In the genomic region with DNA sequence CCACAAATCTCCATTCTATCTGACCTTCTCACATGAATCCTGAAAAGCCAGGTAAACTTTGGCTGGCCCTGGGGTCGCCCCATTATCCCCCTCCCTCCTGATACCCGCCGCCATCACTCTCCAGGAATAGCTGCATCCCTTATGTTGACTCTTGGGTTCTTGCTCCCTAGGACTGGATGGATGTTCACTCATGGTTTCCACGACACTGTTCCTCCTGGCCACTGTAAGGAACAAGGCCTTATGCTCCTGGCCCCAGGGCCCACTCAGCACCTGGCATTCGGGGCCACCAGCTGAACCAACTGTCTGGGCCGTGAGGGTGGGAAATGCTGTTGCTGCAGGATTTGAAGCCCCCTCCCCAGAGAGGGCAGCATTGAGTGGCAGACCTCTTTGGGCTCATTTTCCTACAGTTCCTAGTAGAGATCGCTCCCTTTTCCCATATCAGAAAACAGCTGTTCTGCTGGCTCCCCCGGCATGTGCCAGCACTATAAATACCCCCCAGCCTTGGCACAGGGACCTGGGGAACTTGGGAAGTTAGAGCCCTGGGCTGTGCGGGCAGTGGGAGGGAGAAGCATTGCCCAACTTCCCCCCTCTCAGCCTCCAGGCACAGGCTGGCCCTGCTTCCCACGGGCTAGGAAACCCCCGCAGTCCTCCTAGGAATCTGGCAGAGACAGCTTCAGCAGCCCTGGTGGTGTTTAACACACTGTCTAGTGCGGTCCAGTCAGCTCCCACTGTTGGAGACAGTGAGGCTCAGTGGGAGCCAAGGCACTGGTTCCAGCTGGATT, we compare ENCODE assay signal across 9 mouse cellular contexts.
DNase-seq lines count a peak whose midpoint lies in the region; ATAC-seq and TF ChIP-seq lines count a peak whose summit lies in the region.
"Had no signal": no experiment of that assay in that cellular context is flagged by ENCODE, and none has a peak within 500 bp of the region (broad histone marks: within the 10 kb centered on the region; RNA-seq: fewer than 3 reads in every experiment).

No protein-coding gene starts in this region.

- H3K4me3 ChIP-seq in hindbrain, postnatal 0 days (ENCODE audit: low read length), result no peak overlapping the region
- H3K4me3 ChIP-seq in lung, postnatal 0 days (ENCODE audit: low read depth, low read length), result no peak overlapping the region

- peak; percentile 84 for ATAC-seq in hindbrain, postnatal 0 days
- ATAC-seq in lung, postnatal 0 days, result peak; percentile 80

- H3K9ac ChIP-seq in hindbrain, postnatal 0 days (replicated peaks; ENCODE audit: low read length), result no peak overlapping the region
- H3K9ac ChIP-seq in lung, postnatal 0 days (replicated peaks; ENCODE audit: low read depth), result no peak overlapping the region

- no peak for TF ChIP-seq CTCF in hindbrain, postnatal 0 days (IDR thresholded peaks at IDR 0.05; ENCODE audit: low read depth)
- TF ChIP-seq CTCF in lung, postnatal 0 days (IDR thresholded peaks at IDR 0.05), result 0 out of 2 replicates have a peak, but pooled peaks have one; percentile 1

- DNase-seq in ovary, adult 18-20 months (ENCODE audit: low spot score), result peak; percentile 75
- DNase-seq in ovary, postnatal 10 days (ENCODE audit: low spot score), result no peak
- DNase-seq in gastrocnemius, postnatal 10 days, result peak; percentile 70
- peak; percentile 46 for DNase-seq in hindbrain, postnatal 0 days (ENCODE audit: low spot score)
- peak; percentile 86 for DNase-seq in lung, postnatal 0 days (ENCODE audit: low spot score)
- DNase-seq in yolk sac, embryonic 10.5 days (ENCODE audit: low spot score), result peak; percentile 29
- DNase-seq in thymus, postnatal 25 days, result no peak
- no peak for DNase-seq in adrenal gland, adult 8-10 months

- no peaks in the 10 kb centered on the region for H3K9me3 ChIP-seq in hindbrain, postnatal 0 days (ENCODE audit: low read length)
- no peaks in the 10 kb centered on the region for H3K9me3 ChIP-seq in lung, postnatal 0 days (ENCODE audit: low read length)

- no peak overlapping the region for H3K27ac ChIP-seq in hindbrain, postnatal 0 days
- H3K27ac ChIP-seq in lung, postnatal 0 days (ENCODE audit: low read length), result peak overlapping the region; percentile 49; the same call in 1 of the 2 replicates
- H3K27ac ChIP-seq: kidney, postnatal 0 days had no signal

- H3K36me3 ChIP-seq in hindbrain, postnatal 0 days (ENCODE audit: insufficient read depth, low read length), result no peaks in the 10 kb centered on the region
- no peaks in the 10 kb centered on the region for H3K36me3 ChIP-seq in lung, postnatal 0 days (ENCODE audit: insufficient read depth, low read length)

- 0 out of 2 replicates have a peak, but pooled peaks have one; percentile 33 for TF ChIP-seq EP300 in lung, postnatal 0 days (IDR thresholded peaks at IDR 0.05)

- no peaks in the 10 kb centered on the region for H3K4me1 ChIP-seq in hindbrain, postnatal 0 days (ENCODE audit: insufficient read depth, low read length)
- H3K4me1 ChIP-seq in lung, postnatal 0 days (ENCODE audit: insufficient read depth, low read depth, low read length), result no peaks in the 10 kb centered on the region

- no peak overlapping the region for H3K4me2 ChIP-seq in hindbrain, postnatal 0 days (ENCODE audit: low read depth, low read length)
- no peak overlapping the region for H3K4me2 ChIP-seq in lung, postnatal 0 days (replicated peaks; ENCODE audit: low read depth, low read length)

- 48% methylated on average over 12 of the region's 12 CpGs for WGBS in hindbrain, postnatal 0 days
- WGBS in lung, postnatal 0 days, result 63% methylated on average over 12 of the region's 12 CpGs

- H3K27me3 ChIP-seq in hindbrain, postnatal 0 days (ENCODE audit: insufficient read depth, low read length), result no peaks in the 10 kb centered on the region
- no peaks in the 10 kb centered on the region for H3K27me3 ChIP-seq in lung, postnatal 0 days (replicated peaks; ENCODE audit: insufficient read depth, low read length)

Comparison
In these comparisons a context has a peak if more than half of its experiments do, and no peak if none do; other contexts are left out.
1. DNase-seq: peak in ovary, adult 18-20 months (single experiment), gastrocnemius, postnatal 10 days (single experiment), hindbrain, postnatal 0 days (single experiment), lung, postnatal 0 days (single experiment) and yolk sac, embryonic 10.5 days (single experiment); none in ovary, postnatal 10 days (single experiment), thymus, postnatal 25 days (single experiment) and adrenal gland, adult 8-10 months (single experiment).